Mouse (Mus musculus) monocyte, adult 2 months (primary cell): ENCODE results near the gene Ugt1a5.
"Not testable (repeated sequence)": the region's sequence is repeated elsewhere in the genome, so short reads cannot be mapped to it uniquely, and the experiment has no call there.

Experiments used
- DNase-seq, 2 experiments: peaks; one replicate each; pipeline ENCODE4 v3.0.0; 2022; ENCODE audit warnings: low spot score in 2 of 2, low read depth in 1 of 2

Gene Ugt1a5

DNA sequence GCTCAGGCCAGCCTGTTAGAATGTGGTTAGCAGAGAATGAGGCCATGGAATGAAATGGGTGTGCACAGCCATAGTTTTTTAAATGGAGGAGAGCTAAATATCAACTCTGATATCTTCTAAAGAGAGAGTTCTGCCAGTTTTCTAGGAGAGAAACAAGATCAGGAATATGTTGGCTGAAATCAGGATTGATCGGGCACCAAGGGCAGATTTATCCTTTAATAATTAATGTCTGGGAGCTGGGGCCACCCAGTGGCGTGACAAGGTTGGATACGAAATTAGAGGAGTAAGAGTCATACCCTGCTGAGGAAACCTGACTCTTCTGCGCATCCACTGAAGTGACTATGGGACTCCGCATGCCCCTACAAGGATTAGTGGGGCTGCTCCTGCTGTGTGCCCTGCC lies at the start of gene Ugt1a5:
Ugt1a5 (plus strand) TSS at position 302 of the 400 bp plus-strand sequence.
- DNase-seq = no peak

DNA sequence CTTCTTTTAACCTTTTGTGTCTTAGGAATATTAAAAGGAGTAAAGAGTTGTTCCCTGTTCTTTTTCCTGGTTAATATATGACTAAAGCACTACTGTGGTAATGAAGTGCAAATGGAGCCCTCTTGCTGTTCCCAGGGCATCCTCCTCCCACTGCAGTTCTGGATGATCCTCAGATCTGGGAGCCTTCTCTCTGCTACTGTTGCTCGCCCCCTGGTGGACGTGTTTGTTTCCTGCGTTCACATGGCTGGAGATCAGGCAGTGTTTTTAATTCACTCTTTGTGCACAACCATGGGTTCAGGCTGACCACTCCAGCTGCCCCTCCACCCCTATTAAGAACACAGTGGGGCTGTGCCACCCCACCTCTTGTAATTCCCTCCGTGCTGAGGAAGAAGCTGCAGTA lies 45.3 kb upstream of the Ugt1a5 start:
- DNase-seq = not testable (repeated sequence)

- DNase-seq = not testable (repeated sequence)
Observed at GRCm38 (mm10) chr1:88121521-88121920, 44.3 kb upstream of the Ugt1a5 start.

- DNase-seq = not testable (repeated sequence)
Observed at GRCm38 (mm10) chr1:88125827-88126360, 39.9 kb upstream of the Ugt1a5 start.

DNA sequence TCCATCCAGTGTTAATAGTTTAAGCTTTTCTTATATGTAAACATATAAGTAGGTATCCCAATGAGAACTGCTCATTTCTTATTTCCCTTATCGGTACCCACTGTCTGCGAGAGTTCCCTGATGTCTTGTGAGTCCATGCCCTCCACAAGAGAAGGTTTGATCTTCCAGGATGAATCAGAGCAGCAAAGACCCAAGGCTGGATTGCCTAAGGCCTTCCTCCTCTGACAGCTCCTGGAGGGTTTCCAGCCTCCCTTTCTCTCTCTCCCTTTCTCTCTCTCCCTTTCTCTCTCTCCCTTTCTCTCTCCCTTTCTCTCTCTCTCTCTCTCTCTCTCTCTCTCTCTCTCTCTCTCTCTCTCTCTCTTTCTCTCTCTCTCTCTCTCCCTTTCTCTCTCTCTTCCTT lies 36.7 kb upstream of the Ugt1a5 start:
- DNase-seq = not testable (repeated sequence)

DNA sequence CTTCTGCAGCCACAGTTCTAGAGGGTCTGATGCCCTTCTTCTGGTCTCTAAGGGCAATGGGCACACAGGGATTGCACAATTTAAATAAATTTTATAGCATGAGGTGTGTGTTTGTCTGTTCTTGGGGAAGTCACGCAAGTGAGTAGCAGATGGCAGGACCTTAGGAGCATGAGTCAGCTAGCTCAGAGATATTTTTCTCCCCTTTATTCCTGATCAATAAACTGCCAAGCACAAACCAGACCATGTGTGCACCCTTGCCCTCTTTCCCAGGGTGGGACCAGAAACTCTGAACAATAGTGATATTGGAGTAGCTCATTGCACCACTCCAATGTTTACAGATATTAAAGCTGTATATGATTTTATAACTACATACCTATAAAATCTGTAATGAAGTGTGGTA lies 35.6 kb upstream of the Ugt1a5 start:
- DNase-seq = not testable (repeated sequence)

DNA sequence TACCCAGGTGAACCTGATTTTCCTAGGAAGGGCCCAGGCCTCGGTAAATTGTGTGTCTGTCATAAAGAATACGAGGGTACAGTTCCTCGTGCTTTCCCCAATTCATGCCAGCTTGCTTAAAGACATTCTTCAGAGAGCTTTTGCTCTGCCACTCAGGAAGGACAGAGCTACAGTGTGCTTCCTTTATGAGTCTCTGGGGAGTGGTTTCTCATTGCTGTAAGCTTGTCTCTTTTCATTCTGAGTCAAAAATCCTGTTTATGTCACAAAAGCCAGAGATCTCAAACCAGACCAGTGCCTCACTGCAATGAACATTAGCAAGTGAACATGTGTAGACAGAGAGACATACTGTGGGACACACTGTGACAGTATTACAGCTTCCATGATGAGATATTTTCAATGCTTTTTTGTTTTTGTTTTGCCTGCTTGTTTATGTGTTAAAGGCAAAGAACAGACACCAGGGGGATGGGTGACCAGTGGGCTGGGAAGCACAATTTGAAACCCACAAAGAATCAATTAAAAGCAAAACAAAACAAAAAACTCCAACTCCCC lies 31.8 kb upstream of the Ugt1a5 start:
- no peak for DNase-seq

- peak; percentile 53 to 57 for DNase-seq
Observed at GRCm38 (mm10) chr1:88134457-88135011, 31.3 kb upstream of the Ugt1a5 start, which contains the start of gene Ugt1a6a. TSS of gene Ugt1a6a (plus strand) at chr1:88134809.

- not testable (repeated sequence) for DNase-seq
Observed at GRCm38 (mm10) chr1:88135229-88135904, 30.4 kb upstream of the Ugt1a5 start.

- DNase-seq = no peak
Observed at GRCm38 (mm10) chr1:88136646-88137045, 29.2 kb upstream of the Ugt1a5 start.

GRCm38 (mm10) chr1:88137264-88137663 lies 28.5 kb upstream of the Ugt1a5 start:
- no peak for DNase-seq

GRCm38 (mm10) chr1:88138145-88138544 lies 27.7 kb upstream of the Ugt1a5 start:
- no peak for DNase-seq

DNA sequence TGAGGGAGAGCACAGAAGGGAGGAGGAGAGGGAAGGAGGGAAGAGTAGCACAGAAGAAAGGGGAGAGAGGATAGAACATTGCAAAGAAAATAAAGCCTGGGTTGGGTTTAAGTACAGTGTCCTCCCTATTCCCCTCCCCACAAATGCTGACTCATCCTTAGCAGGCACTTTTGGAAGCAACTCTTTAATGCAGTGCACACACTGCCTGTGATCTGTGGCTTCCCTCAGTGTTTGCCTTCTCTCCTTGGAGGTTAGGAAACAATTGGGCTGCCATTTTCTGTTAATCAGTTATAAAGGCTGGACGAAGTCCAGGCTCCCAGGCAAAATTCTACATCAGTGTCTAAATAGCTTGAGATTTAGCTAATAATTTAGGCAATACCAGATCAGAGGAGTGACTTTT lies 25.3 kb upstream of the Ugt1a5 start:
- DNase-seq = not testable (repeated sequence)

DNA sequence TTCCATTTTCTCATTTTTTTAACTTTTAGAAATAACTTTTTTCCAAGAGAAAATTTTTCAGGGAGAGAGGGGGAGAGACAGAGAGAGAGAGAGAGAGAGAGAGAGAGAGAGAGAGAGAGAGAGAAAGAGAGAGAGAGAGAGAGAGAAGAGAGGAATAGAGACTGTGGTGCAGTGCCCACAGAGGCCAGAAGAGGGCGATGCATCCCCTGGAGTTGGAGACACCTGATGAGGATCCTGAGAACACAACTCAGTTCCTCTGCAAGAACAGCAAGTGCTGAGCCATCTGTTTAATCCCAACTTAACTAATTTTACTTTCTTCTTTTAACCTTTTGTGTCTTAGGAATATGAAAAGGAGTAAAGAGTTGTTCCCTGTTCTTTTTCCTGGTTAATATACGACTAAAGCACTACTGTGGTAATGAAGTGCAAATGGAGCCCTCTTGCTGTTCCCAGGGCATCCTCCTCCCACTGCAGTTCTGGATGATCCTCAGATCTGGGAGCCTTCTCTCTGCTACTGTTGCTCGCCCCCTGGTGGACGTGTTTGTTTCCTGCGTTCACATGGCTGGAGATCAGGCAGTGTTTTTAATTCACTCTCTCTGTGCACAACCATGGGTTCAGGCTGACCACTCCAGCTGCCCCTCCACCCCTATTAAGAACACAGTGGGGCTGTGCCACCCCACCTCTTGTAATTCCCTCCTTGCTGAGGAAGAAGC lies 21.7 kb upstream of the Ugt1a5 start:
- DNase-seq = not testable (repeated sequence)

- DNase-seq = not testable (repeated sequence)
Observed at GRCm38 (mm10) chr1:88145278-88145677, 20.5 kb upstream of the Ugt1a5 start.

GRCm38 (mm10) chr1:88150133-88150532 lies 15.7 kb upstream of the Ugt1a5 start:
- not testable (repeated sequence) for DNase-seq

DNA sequence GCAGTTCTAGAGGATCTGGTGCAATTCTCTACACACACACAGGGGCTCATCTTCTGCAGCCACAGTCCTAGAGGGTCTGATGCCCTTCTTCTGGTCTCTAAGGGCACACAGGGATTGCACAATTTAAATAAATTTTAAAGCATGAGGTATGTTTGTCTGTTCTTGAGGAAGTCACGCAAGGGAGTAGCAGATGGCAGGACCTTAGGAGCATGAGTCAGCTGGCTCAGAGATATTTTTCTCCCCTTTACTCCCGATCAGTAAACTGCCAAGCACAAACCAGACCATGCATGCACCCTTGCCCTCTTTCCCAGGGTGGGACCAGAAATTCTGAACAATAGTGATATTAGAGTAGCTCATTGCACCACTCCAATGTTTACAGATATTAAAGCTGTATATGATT lies 7.4 kb upstream of the Ugt1a5 start:
- no peak for DNase-seq

- not testable (repeated sequence) for DNase-seq
Observed at GRCm38 (mm10) chr1:88172190-88172589, 6.4 kb downstream of the Ugt1a5 start.

- no peak for DNase-seq
Observed at GRCm38 (mm10) chr1:88179657-88180056, 13.8 kb downstream of the Ugt1a5 start.

GRCm38 (mm10) chr1:88186325-88186935 lies 20.6 kb downstream of the Ugt1a5 start:
- no peak for DNase-seq

DNA sequence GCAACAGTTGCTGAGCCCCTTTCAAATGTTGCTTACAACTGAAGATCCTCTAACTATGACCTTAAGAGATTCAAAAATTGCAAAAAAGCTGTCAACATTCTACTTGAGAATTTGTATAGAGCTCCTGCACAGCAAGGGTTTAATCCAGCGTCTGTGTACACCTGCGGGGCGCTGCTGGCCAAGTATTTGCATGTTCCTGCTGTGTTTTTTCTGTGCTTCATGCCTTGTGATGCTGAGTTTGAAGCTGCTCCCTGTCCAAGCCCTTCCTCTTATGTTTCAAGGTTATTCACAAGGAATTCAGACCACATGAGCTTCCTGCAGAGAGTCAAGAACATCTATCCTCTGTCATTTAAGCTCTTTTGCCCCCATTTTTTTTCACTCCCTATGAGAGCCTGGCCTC lies 26.3 kb downstream of the Ugt1a5 start:
- no peak for DNase-seq
